Mouse (Mus musculus) heart, embryonic 11.5 days (tissue): ENCODE data around the gene Brd3os. TPM values are rescaled to one million over a fixed set of nuclear protein-coding genes. Genes with fewer than 3 reads are reported as not detected.

Source experiments
- ATAC-seq: fragments of 200-750 bp; cut with Nextera tagmentation; replicated peaks from 2 replicates; pipeline ENCODE4 v1.8.0; 2017; ENCODE audit warnings: moderate library complexity; ENCODE audit not compliant: insufficient number of reproducible peaks, low FRiP score, low TSS enrichment
- H3K27ac ChIP-seq: fragments of 300-500 bp; sonication (generic); 2 replicates; pipeline ENCODE4 v1.5.1; 2014; ENCODE audit warnings: mild to moderate bottlenecking, low read depth, low read length
- H3K27me3 ChIP-seq: fragments of 300-500 bp; sonication (generic); 2 replicates; pipeline ENCODE4 v1.6.1; 2014; ENCODE audit warnings: mild to moderate bottlenecking, low read length, mixed read lengths; ENCODE audit not compliant: control insufficient read depth, insufficient read depth
- H3K36me3 ChIP-seq: fragments of 300-500 bp; sonication (generic); 2 replicates; pipeline ENCODE4 v1.6.1; 2014; ENCODE audit warnings: mild to moderate bottlenecking, low read length, moderate library complexity, mixed read lengths; ENCODE audit not compliant: control insufficient read depth, insufficient read depth
- H3K4me1 ChIP-seq: fragments of 300-500 bp; sonication (generic); 2 replicates; pipeline ENCODE4 v1.6.1; 2014; ENCODE audit warnings: low read length; ENCODE audit not compliant: control insufficient read depth, insufficient read depth
- H3K4me2 ChIP-seq: fragments of 300-500 bp; sonication (generic); 2 replicates; pipeline ENCODE4 v1.6.1; 2014; ENCODE audit warnings: mild to moderate bottlenecking, moderate library complexity
- H3K4me3 ChIP-seq: fragments of 300-500 bp; sonication (generic); 2 replicates; pipeline ENCODE4 v1.5.1; 2014; ENCODE audit warnings: low read depth, low read length
- H3K9ac ChIP-seq: fragments of 300-500 bp; sonication (generic); 2 replicates; pipeline ENCODE4 v1.6.1; 2014; ENCODE audit warnings: mild to moderate bottlenecking, low read depth, low read length, moderate library complexity
- H3K9me3 ChIP-seq: fragments of 300-500 bp; sonication (generic); replicated peaks from 2 replicates; pipeline ENCODE4 v1.6.1; 2016; ENCODE audit warnings: low read length; ENCODE audit not compliant: control insufficient read depth
- WGBS: fragments of 180-500 bp; shearing (Covaris S2); extraction: QIAGEN DNeasy Blood & Tissue Kit; methylation state at CpG from one replicate; pipeline ENCODE4 v1.1.7; 2014; ENCODE audit not compliant: insufficient replicate concordance; 5-methylcytosine and 5-hydroxymethylcytosine counted together
- polyA plus RNA-seq: library from polyadenylated mRNA; unstranded; fragments of >200 nt; fragmentation: Nextera tagmentation; extraction: Ambion mirVana; gene quantifications from 2 replicates; pipeline ENCODE4 v1.2.1, GENCODE M21; 2014

Brd3os gene
- polyA plus RNA-seq, 1 experiment from 2014 or later, result 3.1 TPM

DNA sequence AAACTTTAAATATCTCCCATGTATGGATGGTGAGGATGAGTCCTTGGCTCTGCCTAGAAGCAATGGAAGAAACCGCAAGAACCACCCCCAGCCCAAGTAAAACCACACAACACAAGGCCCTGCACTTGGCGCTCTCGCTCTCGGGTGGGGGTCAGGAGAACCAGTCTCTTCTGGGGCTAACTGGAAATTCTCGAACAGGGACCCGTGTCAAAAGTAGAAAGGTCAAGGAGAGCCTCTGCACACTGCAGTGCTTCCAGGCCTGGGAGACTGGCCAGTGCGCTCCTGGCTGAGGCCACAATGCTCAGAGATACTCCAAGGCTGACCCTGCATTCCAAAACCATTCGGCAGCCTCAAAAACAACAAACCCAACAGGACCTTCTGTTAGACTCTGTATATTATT, 4.7 kb downstream of the Brd3os start:
- Histone ChIP-seq H3K4me3 (no peak overlapping the region), H3K36me3 (peaks cover 43% of the 10 kb centered on the region), H3K27me3 (no peaks in the 10 kb centered on the region), H3K4me1 (peaks cover 8% of the 10 kb centered on the region; the same call in 1 of the 2 replicates), H3K9ac (no peak overlapping the region), H3K27ac (no peak overlapping the region), H3K4me2 (no peak overlapping the region), H3K9me3 (no peaks in the 10 kb centered on the region)
- ATAC-seq, result no peak
- 92% methylated on average over 8 of the region's 8 CpGs for WGBS

- no peak overlapping the region for H3K4me3 ChIP-seq
- H3K27ac ChIP-seq, result no peak overlapping the region
- peaks cover 7% of the 10 kb centered on the region; the same call in 1 of the 2 replicates for H3K4me1 ChIP-seq
- peaks cover 44% of the 10 kb centered on the region for H3K36me3 ChIP-seq
- 89% methylated on average over 5 of the region's 5 CpGs for WGBS
- ATAC-seq, result no peak
- no peak overlapping the region for H3K4me2 ChIP-seq
- H3K27me3 ChIP-seq, result no peaks in the 10 kb centered on the region
- no peaks in the 10 kb centered on the region for H3K9me3 ChIP-seq
- no peak overlapping the region for H3K9ac ChIP-seq
Observed at GRCm38 (mm10) chr2:27447782-27448181, 5.7 kb downstream of the Brd3os start.

- peaks cover 62% of the 10 kb centered on the region for H3K36me3 ChIP-seq
- WGBS, result 81% methylated on average over 14 of the region's 14 CpGs
- no peaks in the 10 kb centered on the region for H3K27me3 ChIP-seq
- H3K4me1 ChIP-seq, result no peaks in the 10 kb centered on the region
- no peaks in the 10 kb centered on the region for H3K9me3 ChIP-seq
- no peak overlapping the region for H3K4me3 ChIP-seq
- no peak for ATAC-seq
- H3K4me2 ChIP-seq, result no peak overlapping the region
- no peak overlapping the region for H3K27ac ChIP-seq
- H3K9ac ChIP-seq, result no peak overlapping the region
Observed at GRCm38 (mm10) chr2:27450226-27450625, 8.1 kb downstream of the Brd3os start.

- H3K4me3 ChIP-seq, result no peak overlapping the region
- H3K27ac ChIP-seq, result no peak overlapping the region
- ATAC-seq, result no peak
- H3K4me2 ChIP-seq, result no peak overlapping the region
- peaks cover 63% of the 10 kb centered on the region for H3K36me3 ChIP-seq
- no peaks in the 10 kb centered on the region for H3K4me1 ChIP-seq
- 86% methylated on average over 7 of the region's 7 CpGs for WGBS
- no peak overlapping the region for H3K9ac ChIP-seq
- H3K9me3 ChIP-seq, result no peaks in the 10 kb centered on the region
- H3K27me3 ChIP-seq, result no peaks in the 10 kb centered on the region
Observed at GRCm38 (mm10) chr2:27459735-27460134, 17.6 kb downstream of the Brd3os start.

- Histone ChIP-seq H3K4me2 (no peak overlapping the region), H3K4me1 (no peaks in the 10 kb centered on the region), H3K27ac (no peak overlapping the region), H3K27me3 (no peaks in the 10 kb centered on the region), H3K36me3 (peaks cover 63% of the 10 kb centered on the region), H3K9ac (no peak overlapping the region), H3K9me3 (no peaks in the 10 kb centered on the region), H3K4me3 (no peak overlapping the region)
- no peak for ATAC-seq
- 84% methylated on average over 5 of the region's 5 CpGs for WGBS
Observed at GRCm38 (mm10) chr2:27460163-27460562, 18.0 kb downstream of the Brd3os start.

DNA sequence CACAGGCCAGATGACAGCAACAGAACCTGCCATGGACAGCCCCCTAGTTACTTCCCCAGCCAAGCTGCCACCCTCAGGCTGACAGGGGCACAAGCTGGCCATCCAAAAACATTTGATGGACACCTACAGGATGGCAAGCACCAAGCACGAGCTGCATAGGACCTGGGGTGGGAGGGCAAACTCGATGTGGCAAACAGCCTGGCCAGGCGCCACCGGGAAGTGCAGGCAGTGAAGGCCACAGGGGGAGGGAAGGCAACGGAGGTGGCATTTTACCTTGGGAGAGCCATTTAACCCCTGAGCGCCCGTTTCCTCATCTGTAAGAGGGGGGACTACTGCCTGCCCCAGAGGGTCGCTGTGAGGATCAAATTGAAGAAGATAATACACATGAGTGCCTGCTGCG, 18.5 kb downstream of the Brd3os start:
- H3K27ac ChIP-seq, result no peak overlapping the region
- no peak overlapping the region for H3K4me3 ChIP-seq
- no peak overlapping the region for H3K4me2 ChIP-seq
- no peak; the same call in 1 of the 2 replicates for ATAC-seq
- peaks cover 60% of the 10 kb centered on the region for H3K36me3 ChIP-seq
- WGBS, result 70% methylated on average over 9 of the region's 9 CpGs
- no peaks in the 10 kb centered on the region for H3K9me3 ChIP-seq
- no peak overlapping the region for H3K9ac ChIP-seq
- no peaks in the 10 kb centered on the region for H3K27me3 ChIP-seq
- no peaks in the 10 kb centered on the region for H3K4me1 ChIP-seq

GRCm38 (mm10) chr2:27461881-27462660, 19.9 kb downstream of the Brd3os start:
- H3K4me3 ChIP-seq, result no peak overlapping the region
- WGBS, result 91% methylated on average over 4 of the region's 4 CpGs

GRCm38 (mm10) chr2:27462901-27463300, 20.8 kb downstream of the Brd3os start:
- no peak overlapping the region for H3K27ac ChIP-seq
- WGBS, result 88% methylated on average over 4 of the region's 4 CpGs
- ATAC-seq, result no peak

More at GRCm38 (mm10) chr2:27461881-27462660, 19.9 kb downstream of the Brd3os start:
- Histone ChIP-seq H3K9ac (no peak overlapping the region), H3K36me3 (peaks cover 52% of the 10 kb centered on the region), H3K4me1 (peaks cover under 1% of the 10 kb centered on the region; the same call in 1 of the 2 replicates), H3K27me3 (no peaks in the 10 kb centered on the region), H3K9me3 (no peaks in the 10 kb centered on the region), H3K27ac (no peak overlapping the region), H3K4me2 (no peak overlapping the region)
- no peak for ATAC-seq

More at GRCm38 (mm10) chr2:27462901-27463300, 20.8 kb downstream of the Brd3os start:
- peaks cover 44% of the 10 kb centered on the region for H3K36me3 ChIP-seq
- H3K9ac ChIP-seq, result no peak overlapping the region
- no peak overlapping the region for H3K4me3 ChIP-seq
- H3K4me1 ChIP-seq, result peaks cover 9% of the 10 kb centered on the region
- H3K27me3 ChIP-seq, result no peaks in the 10 kb centered on the region
- H3K9me3 ChIP-seq, result no peaks in the 10 kb centered on the region
- H3K4me2 ChIP-seq, result no peak overlapping the region
